Mouse (Mus musculus): ENCODE data around the gene Ercc2. TPM values are rescaled to one million over a fixed set of nuclear protein-coding genes. Genes with fewer than 3 reads are reported as not detected.

Ercc2 gene
- polyA plus RNA-seq, 1 experiment, result 60.3 TPM

GRCm38 (mm10) chr7:19376019-19376418 is 5.8 kb upstream of the Ercc2 start:
- no peak for TF ChIP-seq GATA1 (IDR thresholded peaks at IDR 0.05; ENCODE audit: low read length)

DNA sequence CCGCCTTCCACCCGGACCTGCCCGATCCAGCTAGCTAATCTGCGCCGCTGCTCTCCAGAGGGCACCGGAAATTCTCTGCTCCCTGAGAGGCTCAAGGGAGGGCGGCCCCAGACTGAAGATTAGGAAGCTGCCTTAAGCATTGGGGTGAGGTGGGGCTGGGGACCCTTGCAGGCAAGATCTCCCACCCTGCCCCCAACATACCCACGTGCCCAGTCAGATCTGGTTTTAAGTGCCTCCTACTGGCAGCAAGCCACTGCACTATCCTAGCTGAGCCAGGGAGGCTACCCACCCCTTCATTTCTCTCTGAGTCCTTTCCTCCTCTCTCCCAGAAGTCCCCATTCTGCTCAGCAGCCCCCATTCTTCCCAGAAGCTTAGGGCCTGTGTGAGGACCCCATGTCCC is 3.8 kb upstream of the Ercc2 start:
- no peak for TF ChIP-seq GATA1 (IDR thresholded peaks at IDR 0.05; ENCODE audit: low read length)

DNA sequence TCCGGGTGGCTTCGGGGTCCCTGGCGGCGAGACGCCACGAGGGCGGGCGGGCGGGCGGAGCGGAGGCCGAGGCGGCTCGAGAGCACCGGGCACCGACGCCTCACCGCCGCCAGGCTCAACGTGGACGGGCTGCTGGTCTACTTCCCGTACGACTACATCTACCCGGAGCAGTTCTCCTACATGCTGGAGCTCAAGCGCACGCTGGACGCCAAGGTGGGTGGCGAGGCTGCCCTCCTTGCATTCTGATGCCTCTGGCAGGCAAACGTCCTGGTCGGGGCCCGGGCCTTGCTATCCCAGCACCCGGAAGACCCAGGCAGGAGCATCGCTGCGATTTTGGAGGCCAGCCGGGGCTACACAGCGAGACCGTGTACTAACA is 344 bp downstream of the Ercc2 start:
- no peak for TF ChIP-seq GATA1 (IDR thresholded peaks at IDR 0.05; ENCODE audit: low read length)

- no peak for TF ChIP-seq GATA1 (IDR thresholded peaks at IDR 0.05; ENCODE audit: low read length)
Measured at GRCm38 (mm10) chr7:19383708-19384107, 1.9 kb downstream of the Ercc2 start.

DNA sequence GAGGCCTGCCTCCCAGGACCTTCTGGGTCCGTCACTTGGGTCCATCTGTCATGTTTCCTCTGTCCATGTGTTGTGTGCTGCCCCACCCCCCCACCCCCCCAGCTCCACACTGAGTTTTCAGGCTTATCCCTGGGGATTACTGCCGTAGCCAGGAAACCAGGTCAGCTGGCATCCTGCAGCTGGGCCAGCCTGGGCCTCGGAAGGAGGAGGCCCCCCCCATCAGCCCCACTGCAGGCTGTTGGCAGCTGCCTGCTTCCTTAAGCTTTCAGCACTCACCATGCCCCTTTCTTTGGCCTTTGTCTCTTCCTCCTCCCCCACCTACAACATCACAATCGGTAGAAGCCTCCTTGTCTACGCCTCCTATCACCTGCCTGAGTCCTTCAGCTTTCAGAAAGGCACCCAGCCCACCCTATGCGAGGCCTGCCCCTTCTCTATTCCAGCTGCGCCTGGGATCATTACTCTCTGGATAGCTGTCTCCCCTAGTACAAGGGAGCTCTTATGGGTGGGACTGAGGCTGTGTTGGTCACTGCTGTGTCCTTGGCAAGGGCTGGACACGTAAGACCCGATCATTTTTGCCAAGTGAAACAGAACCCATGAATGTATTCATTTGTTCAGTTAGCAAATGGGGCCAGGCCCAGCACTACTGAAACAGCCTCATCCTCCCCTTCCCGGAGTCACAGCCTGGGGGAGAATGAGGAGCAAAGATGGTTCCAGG is 7.0 kb downstream of the Ercc2 start:
- TF ChIP-seq GATA1 (IDR thresholded peaks at IDR 0.05; ENCODE audit: low read length), result no peak

DNA sequence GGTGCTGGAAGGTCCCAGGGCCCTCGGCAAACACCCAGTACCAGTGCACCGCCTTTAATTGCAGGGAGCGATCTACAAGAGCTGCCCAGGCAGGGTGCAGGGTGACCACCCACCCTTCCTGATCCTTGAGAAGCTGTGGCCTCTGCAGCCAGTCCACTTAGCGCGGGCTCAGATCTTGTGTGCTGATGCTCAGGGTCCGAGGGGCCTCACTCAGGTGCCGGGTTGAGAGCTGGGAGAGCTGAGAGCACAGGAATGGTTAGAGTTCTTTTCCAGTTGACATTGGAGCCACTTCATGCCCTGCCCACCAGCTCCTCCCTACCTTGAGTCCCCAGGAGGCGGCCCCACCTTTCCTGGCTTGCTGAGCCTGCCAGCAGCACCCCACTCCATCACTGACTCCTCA is 12.7 kb downstream of the Ercc2 start:
- TF ChIP-seq GATA1 (IDR thresholded peaks at IDR 0.05; ENCODE audit: low read length), result no peak

GRCm38 (mm10) chr7:19399496-19400280 is 17.9 kb downstream of the Ercc2 start:
- no peak for TF ChIP-seq GATA1 (IDR thresholded peaks at IDR 0.05; ENCODE audit: low read length)

DNA sequence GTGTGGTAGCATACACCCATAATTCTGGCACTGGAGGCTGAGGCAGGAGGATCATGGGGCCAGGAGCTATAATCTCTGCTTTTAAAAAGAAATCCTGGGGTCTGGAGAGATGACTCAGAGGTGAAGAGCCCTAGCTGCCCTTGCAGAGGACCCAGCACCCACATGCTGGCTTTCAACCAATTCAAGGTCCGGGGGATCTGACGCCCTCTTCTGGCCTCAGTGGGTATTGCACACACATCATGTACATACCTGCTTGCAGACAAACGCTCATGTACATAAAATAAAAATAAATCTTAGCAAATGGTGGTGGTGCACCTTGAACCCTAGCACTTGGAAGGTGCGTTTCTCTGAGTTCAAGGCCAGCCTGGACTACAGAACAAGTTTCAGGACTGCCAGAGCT is 19.1 kb downstream of the Ercc2 start:
- TF ChIP-seq GATA1 (IDR thresholded peaks at IDR 0.05; ENCODE audit: low read length), result no peak

GRCm38 (mm10) chr7:19402535-19403112 is 20.8 kb downstream of the Ercc2 start:
- no peak for TF ChIP-seq GATA1 (IDR thresholded peaks at IDR 0.05; ENCODE audit: low read length)

- TF ChIP-seq GATA1 (IDR thresholded peaks at IDR 0.05; ENCODE audit: low read length), result no peak
Measured at GRCm38 (mm10) chr7:19403731-19404296, 22.0 kb downstream of the Ercc2 start, which contains the start of gene Klc3. Klc3 (minus strand) TSS chr7:19404104.

DNA sequence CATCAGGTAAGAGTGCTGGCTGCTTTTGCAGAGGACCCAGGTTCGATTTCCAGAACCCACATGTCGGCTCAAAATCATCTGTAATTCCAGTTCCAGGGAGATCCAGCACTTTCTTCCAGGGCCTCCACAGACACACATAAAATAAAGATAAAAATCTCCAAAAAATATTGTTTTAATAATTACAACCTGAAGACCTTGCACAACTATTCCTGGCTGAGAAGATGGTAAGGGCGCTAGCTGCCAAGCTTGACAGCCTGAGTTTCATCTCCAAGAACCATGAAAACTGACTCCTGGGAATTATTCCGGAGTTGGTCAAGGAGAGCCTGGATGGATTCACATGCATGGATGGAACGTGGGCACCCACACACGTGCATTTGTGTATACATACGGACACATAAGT is 22.7 kb downstream of the Ercc2 start, which contains the start of gene Ckm:
Gene Ckm (plus strand): TSS at position 301 of the 400 bp plus-strand sequence.
- no peak for TF ChIP-seq GATA1 (IDR thresholded peaks at IDR 0.05; ENCODE audit: low read length)

- TF ChIP-seq GATA1 (IDR thresholded peaks at IDR 0.05; ENCODE audit: low read length), result no peak
Measured at GRCm38 (mm10) chr7:19405417-19405816, 23.6 kb downstream of the Ercc2 start.

DNA sequence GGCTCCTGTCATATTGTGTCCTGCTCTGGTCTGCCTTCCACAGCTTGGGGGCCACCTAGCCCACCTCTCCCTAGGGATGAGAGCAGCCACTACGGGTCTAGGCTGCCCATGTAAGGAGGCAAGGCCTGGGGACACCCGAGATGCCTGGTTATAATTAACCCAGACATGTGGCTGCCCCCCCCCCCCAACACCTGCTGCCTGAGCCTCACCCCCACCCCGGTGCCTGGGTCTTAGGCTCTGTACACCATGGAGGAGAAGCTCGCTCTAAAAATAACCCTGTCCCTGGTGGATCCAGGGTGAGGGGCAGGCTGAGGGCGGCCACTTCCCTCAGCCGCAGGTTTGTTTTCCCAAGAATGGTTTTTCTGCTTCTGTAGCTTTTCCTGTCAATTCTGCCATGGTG is 27.9 kb downstream of the Ercc2 start:
- no peak for TF ChIP-seq GATA1 (IDR thresholded peaks at IDR 0.05; ENCODE audit: low read length)

GRCm38 (mm10) chr7:19410766-19411344 is 29.0 kb downstream of the Ercc2 start:
- no peak for TF ChIP-seq GATA1 (IDR thresholded peaks at IDR 0.05; ENCODE audit: low read length)

DNA sequence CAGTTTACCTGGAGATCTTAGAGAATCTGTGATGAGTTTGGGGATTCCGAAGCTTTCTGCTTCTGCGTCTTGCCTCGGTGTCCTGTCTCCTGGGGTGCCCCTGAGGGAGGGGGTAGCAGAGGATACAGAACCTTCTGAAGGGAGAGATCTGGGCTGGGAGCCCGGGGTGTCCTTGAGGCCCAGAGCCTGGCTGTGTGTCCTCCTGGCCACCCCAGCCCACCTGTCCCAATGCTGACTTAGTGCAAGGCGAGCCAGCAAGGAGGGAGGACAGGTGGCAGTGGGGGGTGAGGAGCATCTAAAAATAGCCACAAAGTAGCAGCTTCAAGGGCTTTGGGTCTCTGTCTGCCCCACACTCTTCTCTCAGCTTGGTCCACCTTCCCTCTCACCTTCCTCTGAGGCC is 30.0 kb downstream of the Ercc2 start:
- no peak for TF ChIP-seq GATA1 (IDR thresholded peaks at IDR 0.05; ENCODE audit: low read length)

GRCm38 (mm10) chr7:19413525-19413924 is 31.7 kb downstream of the Ercc2 start:
- no peak for TF ChIP-seq GATA1 (IDR thresholded peaks at IDR 0.05; ENCODE audit: low read length)
